Mouse (Mus musculus): ENCODE data around the gene Usf2.

The Usf2 gene

GRCm38 (mm10) chr7:30981703-30982102 lies 25.1 kb upstream of the Usf2 start:
- Histone ChIP-seq H3K27me3 (ENCODE audit: insufficient read depth, low read length) (no peaks in the 10 kb centered on the region), H3K4me3 (replicated peaks; ENCODE audit: low read length) (no peak overlapping the region), H3K36me3 (ENCODE audit: insufficient read depth, low read length) (peaks cover 4% of the 10 kb centered on the region; the same call in 1 of the 2 replicates), H3K9me3 (ENCODE audit: low read length) (no peaks in the 10 kb centered on the region), H3K4me1 (replicated peaks; ENCODE audit: low read depth, low read length) (peaks cover 3% of the 10 kb centered on the region; the same call in 1 of the 2 replicates)
- no peak for TF ChIP-seq NANOG (IDR thresholded peaks at IDR 0.05; ENCODE audit: borderline replicate concordance, low read length)
- no peak for TF ChIP-seq POU5F1 (IDR thresholded peaks at IDR 0.05; ENCODE audit: borderline replicate concordance, low read length)
- no peak for TF ChIP-seq CTCF (conservative IDR thresholded peaks at IDR 0.05; ENCODE audit: low read length)

- TF ChIP-seq POU5F1 (IDR thresholded peaks at IDR 0.05; ENCODE audit: borderline replicate concordance, low read length) (no peak), CTCF (conservative IDR thresholded peaks at IDR 0.05; ENCODE audit: low read length) (peak; percentile 51)
- peak within 1 kb of the TSS; percentile 92 for H3K4me3 ChIP-seq (replicated peaks; ENCODE audit: low read length)
These were observed 17.1 kb upstream of the Usf2 start, which contains the start of gene Fam187b for GRCm38 (mm10) chr7:30973501-30974289. Fam187b (plus strand) TSS chr7:30973790.

DNA sequence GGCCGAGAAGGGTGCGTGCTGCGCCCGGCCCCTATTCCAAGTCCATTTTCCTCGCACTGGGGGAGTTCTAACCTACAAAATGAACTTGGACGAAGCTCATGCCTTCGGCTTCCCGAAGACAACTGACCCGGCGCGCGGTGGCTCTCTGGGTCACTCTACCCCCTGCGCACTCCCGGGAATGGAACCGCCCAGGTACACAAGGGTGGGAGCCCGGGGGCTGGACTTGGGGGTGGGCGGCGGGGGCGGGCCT lies 16.6 kb upstream of the Usf2 start, which contains the start of gene Lsr:
Lsr (minus strand) TSS at position 214 of the 250 bp plus-strand sequence.
- TF ChIP-seq NANOG (IDR thresholded peaks at IDR 0.05; ENCODE audit: borderline replicate concordance, low read length), result no peak
- no peak for TF ChIP-seq POU5F1 (IDR thresholded peaks at IDR 0.05; ENCODE audit: borderline replicate concordance, low read length)
- TF ChIP-seq CTCF (conservative IDR thresholded peaks at IDR 0.05; ENCODE audit: low read length), result no peak
- H3K36me3 ChIP-seq (ENCODE audit: insufficient read depth, low read length), result peaks cover 40% of the 10 kb centered on the region
- H3K4me1 ChIP-seq (replicated peaks; ENCODE audit: low read depth, low read length), result peaks cover 37% of the 10 kb centered on the region
- peaks cover 9% of the 10 kb centered on the region for H3K27me3 ChIP-seq (ENCODE audit: insufficient read depth, low read length)
- H3K9me3 ChIP-seq (ENCODE audit: low read length), result no peaks in the 10 kb centered on the region
- peak within 1 kb of the TSS; percentile 92 for H3K4me3 ChIP-seq (replicated peaks; ENCODE audit: low read length)

More at GRCm38 (mm10) chr7:30973501-30974289, 17.1 kb upstream of the Usf2 start, which contains the start of gene Fam187b:
- peaks cover 9% of the 10 kb centered on the region for H3K27me3 ChIP-seq (ENCODE audit: insufficient read depth, low read length)
- peaks cover 36% of the 10 kb centered on the region for H3K36me3 ChIP-seq (ENCODE audit: insufficient read depth, low read length)
- peaks cover 35% of the 10 kb centered on the region for H3K4me1 ChIP-seq (replicated peaks; ENCODE audit: low read depth, low read length)
- H3K9me3 ChIP-seq (ENCODE audit: low read length), result no peaks in the 10 kb centered on the region

GRCm38 (mm10) chr7:30972426-30973250 lies 16.0 kb upstream of the Usf2 start:
- peaks cover 41% of the 10 kb centered on the region for H3K36me3 ChIP-seq (ENCODE audit: insufficient read depth, low read length)
- peak overlapping the region; percentile 92 for H3K4me3 ChIP-seq (replicated peaks; ENCODE audit: low read length)
- TF ChIP-seq POU5F1 (IDR thresholded peaks at IDR 0.05; ENCODE audit: borderline replicate concordance, low read length), result no peak
- no peak for TF ChIP-seq CTCF (conservative IDR thresholded peaks at IDR 0.05; ENCODE audit: low read length)
- no peak for TF ChIP-seq NANOG (IDR thresholded peaks at IDR 0.05; ENCODE audit: borderline replicate concordance, low read length)
- peaks cover 9% of the 10 kb centered on the region for H3K27me3 ChIP-seq (ENCODE audit: insufficient read depth, low read length)
- H3K4me1 ChIP-seq (replicated peaks; ENCODE audit: low read depth, low read length), result peaks cover 40% of the 10 kb centered on the region
- no peaks in the 10 kb centered on the region for H3K9me3 ChIP-seq (ENCODE audit: low read length)

GRCm38 (mm10) chr7:30971901-30972300 lies 15.3 kb upstream of the Usf2 start:
- TF ChIP-seq NANOG (IDR thresholded peaks at IDR 0.05; ENCODE audit: borderline replicate concordance, low read length) (no peak), CTCF (conservative IDR thresholded peaks at IDR 0.05; ENCODE audit: low read length) (no peak), POU5F1 (IDR thresholded peaks at IDR 0.05; ENCODE audit: borderline replicate concordance, low read length) (no peak)
- Histone ChIP-seq H3K36me3 (ENCODE audit: insufficient read depth, low read length) (peaks cover 46% of the 10 kb centered on the region), H3K4me1 (replicated peaks; ENCODE audit: low read depth, low read length) (peaks cover 47% of the 10 kb centered on the region), H3K4me3 (replicated peaks; ENCODE audit: low read length) (peak overlapping the region; percentile 92), H3K9me3 (ENCODE audit: low read length) (no peaks in the 10 kb centered on the region), H3K27me3 (ENCODE audit: insufficient read depth, low read length) (peaks cover 9% of the 10 kb centered on the region)

DNA sequence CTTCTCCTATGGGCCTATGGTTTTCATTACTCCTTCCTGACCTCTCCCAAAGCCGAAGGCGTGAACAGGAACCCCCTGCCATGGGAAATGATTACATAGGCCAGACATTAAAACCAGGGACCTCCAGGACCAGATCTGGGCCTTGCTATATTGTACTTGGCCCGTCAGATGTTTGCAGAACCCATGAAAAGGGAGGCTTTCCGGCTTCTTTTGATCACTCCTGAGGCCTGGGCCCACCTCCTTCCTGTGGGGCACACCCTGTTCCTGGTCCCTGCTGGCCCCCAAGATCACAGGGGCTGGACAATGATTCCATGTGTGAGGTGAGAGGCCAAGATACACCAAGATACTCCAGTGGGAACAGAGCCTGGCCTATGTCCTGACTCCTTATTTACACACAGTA lies 12.6 kb upstream of the Usf2 start:
- Histone ChIP-seq H3K27me3 (ENCODE audit: insufficient read depth, low read length) (peaks cover 9% of the 10 kb centered on the region), H3K4me3 (replicated peaks; ENCODE audit: low read length) (no peak overlapping the region), H3K36me3 (ENCODE audit: insufficient read depth, low read length) (peaks cover 73% of the 10 kb centered on the region), H3K9me3 (ENCODE audit: low read length) (no peaks in the 10 kb centered on the region), H3K4me1 (replicated peaks; ENCODE audit: low read depth, low read length) (peaks cover 60% of the 10 kb centered on the region)
- TF ChIP-seq NANOG (IDR thresholded peaks at IDR 0.05; ENCODE audit: borderline replicate concordance, low read length), result no peak
- no peak for TF ChIP-seq POU5F1 (IDR thresholded peaks at IDR 0.05; ENCODE audit: borderline replicate concordance, low read length)
- no peak for TF ChIP-seq CTCF (conservative IDR thresholded peaks at IDR 0.05; ENCODE audit: low read length)

DNA sequence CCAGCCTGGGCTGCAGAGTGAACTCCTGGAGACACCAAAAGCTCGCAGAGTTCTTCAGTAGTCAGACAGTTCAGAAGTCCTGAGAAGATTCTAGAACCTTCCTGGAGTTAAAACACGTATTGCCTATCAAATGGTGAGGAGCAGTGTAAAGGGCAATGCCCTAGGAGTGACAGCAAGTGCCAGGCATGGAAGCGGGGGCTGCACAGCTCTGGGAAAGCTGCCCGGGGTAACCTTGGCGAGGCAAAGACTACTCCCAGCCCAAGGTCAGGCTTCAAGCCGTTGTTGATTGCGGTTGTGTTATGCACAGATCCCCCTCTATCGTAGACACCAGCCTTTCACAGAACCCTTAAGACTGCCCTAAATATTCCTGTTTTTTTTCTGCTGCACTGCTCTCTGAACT lies 12.0 kb upstream of the Usf2 start:
- TF ChIP-seq NANOG (IDR thresholded peaks at IDR 0.05; ENCODE audit: borderline replicate concordance, low read length) (no peak), CTCF (conservative IDR thresholded peaks at IDR 0.05; ENCODE audit: low read length) (no peak), POU5F1 (IDR thresholded peaks at IDR 0.05; ENCODE audit: borderline replicate concordance, low read length) (no peak)
- Histone ChIP-seq H3K9me3 (ENCODE audit: low read length) (no peaks in the 10 kb centered on the region), H3K4me3 (replicated peaks; ENCODE audit: low read length) (no peak overlapping the region), H3K27me3 (ENCODE audit: insufficient read depth, low read length) (peaks cover 9% of the 10 kb centered on the region), H3K4me1 (replicated peaks; ENCODE audit: low read depth, low read length) (peaks cover 59% of the 10 kb centered on the region), H3K36me3 (ENCODE audit: insufficient read depth, low read length) (peaks cover 78% of the 10 kb centered on the region)

DNA sequence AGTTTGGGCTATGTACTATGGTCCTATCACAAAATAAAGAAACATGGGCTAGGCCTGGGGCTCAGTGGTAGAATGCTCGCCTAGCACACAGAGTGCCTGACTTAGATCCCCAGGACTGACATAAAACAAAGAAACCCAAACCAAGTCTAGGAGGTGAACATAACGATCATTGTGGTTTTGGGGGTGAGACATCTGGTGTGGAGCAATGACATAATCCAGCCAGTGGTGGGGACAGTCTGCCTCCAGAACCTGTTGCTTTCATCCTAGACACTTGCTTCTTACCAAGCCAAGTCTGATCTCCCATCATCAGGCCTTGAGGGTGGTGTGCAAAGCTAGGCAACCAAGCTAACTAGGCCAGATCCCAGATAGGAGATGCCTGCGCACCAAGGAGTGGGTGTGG lies 10.1 kb upstream of the Usf2 start:
- H3K36me3 ChIP-seq (ENCODE audit: insufficient read depth, low read length), result peaks cover 95% of the 10 kb centered on the region
- H3K4me1 ChIP-seq (replicated peaks; ENCODE audit: low read depth, low read length), result peaks cover 52% of the 10 kb centered on the region
- TF ChIP-seq POU5F1 (IDR thresholded peaks at IDR 0.05; ENCODE audit: borderline replicate concordance, low read length) (no peak), CTCF (conservative IDR thresholded peaks at IDR 0.05; ENCODE audit: low read length) (no peak), NANOG (IDR thresholded peaks at IDR 0.05; ENCODE audit: borderline replicate concordance, low read length) (no peak)
- H3K9me3 ChIP-seq (ENCODE audit: low read length), result no peaks in the 10 kb centered on the region
- H3K27me3 ChIP-seq (ENCODE audit: insufficient read depth, low read length), result no peaks in the 10 kb centered on the region
- no peak overlapping the region for H3K4me3 ChIP-seq (replicated peaks; ENCODE audit: low read length)
